Mouse (Mus musculus): ENCODE data around the gene 4921524J17Rik. TPM values are rescaled to one million over a fixed set of nuclear protein-coding genes. Genes with fewer than 3 reads are reported as not detected.
A peak's percentile ranks its signal among the peaks of the same experiment; 100 is the strongest.

Gene 4921524J17Rik
- polyA plus RNA-seq, 1 experiment, result 57.7 TPM

DNA sequence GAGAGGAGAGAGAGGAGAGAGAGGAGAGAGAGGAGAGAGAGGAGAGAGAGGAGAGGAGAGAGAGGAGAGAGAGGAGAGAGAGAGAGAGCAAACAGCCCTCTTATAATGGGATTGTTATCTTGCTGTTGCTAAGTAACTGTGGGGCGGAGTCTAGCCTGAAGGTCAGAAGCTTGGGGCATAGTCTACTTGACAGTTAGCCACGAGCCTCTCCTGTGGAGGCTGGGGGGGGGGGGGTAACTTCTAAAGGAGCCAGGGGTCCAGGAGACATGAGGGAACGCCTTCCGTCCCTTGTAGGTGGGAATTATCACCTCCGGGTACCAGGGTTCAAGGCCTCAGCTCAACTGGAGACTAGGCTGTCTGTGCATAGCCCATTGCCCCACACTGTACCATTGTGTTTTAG lies 3.1 kb upstream of the 4921524J17Rik start:
- H3K4me1 ChIP-seq (ENCODE audit: control insufficient read depth, insufficient read depth, low read length), result no peaks in the 10 kb centered on the region
- no peaks in the 10 kb centered on the region for H3K36me3 ChIP-seq (ENCODE audit: control insufficient read depth, insufficient read depth, low read length, poor library complexity, severe bottlenecking)
- H3K9ac ChIP-seq (ENCODE audit: low read depth, poor library complexity, severe bottlenecking), result no peak overlapping the region
- TF ChIP-seq POLR2A (IDR thresholded peaks at IDR 0.05; ENCODE audit: insufficient read depth, low read length) (no peak), EP300 (IDR thresholded peaks at IDR 0.05; ENCODE audit: insufficient read depth, low read depth, low read length) (no peak), CTCF (IDR thresholded peaks at IDR 0.05; ENCODE audit: low read depth, low read length) (no peak)
- H3K27ac ChIP-seq (ENCODE audit: insufficient read depth, low read length), result no peak overlapping the region
- H3K4me3 ChIP-seq (ENCODE audit: low read depth, low read length), result no peak overlapping the region
- peaks cover 2% of the 10 kb centered on the region; the same call in 1 of the 2 replicates for H3K9me3 ChIP-seq (replicated peaks; ENCODE audit: control insufficient read depth, insufficient read depth, low read length, poor library complexity, severe bottlenecking)
- H3K27me3 ChIP-seq (ENCODE audit: control insufficient read depth, insufficient read depth, low read length, poor library complexity, severe bottlenecking), result no peaks in the 10 kb centered on the region; the same call in none of the 2 replicates

- peak overlapping the region; percentile 70 for H3K9ac ChIP-seq (ENCODE audit: low read depth, poor library complexity, severe bottlenecking)
- H3K36me3 ChIP-seq (ENCODE audit: control insufficient read depth, insufficient read depth, low read length, poor library complexity, severe bottlenecking), result no peaks in the 10 kb centered on the region
- peak overlapping the region; percentile 74 for H3K4me3 ChIP-seq (ENCODE audit: low read depth, low read length)
- H3K4me1 ChIP-seq (ENCODE audit: control insufficient read depth, insufficient read depth, low read length), result no peaks in the 10 kb centered on the region
- no peak overlapping the region for H3K27ac ChIP-seq (ENCODE audit: insufficient read depth, low read length)
- H3K9me3 ChIP-seq (replicated peaks; ENCODE audit: control insufficient read depth, insufficient read depth, low read length, poor library complexity, severe bottlenecking), result no peaks in the 10 kb centered on the region; the same call in 1 of the 2 replicates
- no peaks in the 10 kb centered on the region; the same call in 1 of the 2 replicates for H3K27me3 ChIP-seq (ENCODE audit: control insufficient read depth, insufficient read depth, low read length, poor library complexity, severe bottlenecking)
- no peak for TF ChIP-seq POLR2A (IDR thresholded peaks at IDR 0.05; ENCODE audit: insufficient read depth, low read length)
- no peak for TF ChIP-seq CTCF (IDR thresholded peaks at IDR 0.05; ENCODE audit: low read depth, low read length)
- no peak for TF ChIP-seq EP300 (IDR thresholded peaks at IDR 0.05; ENCODE audit: insufficient read depth, low read depth, low read length)
Observed at GRCm38 (mm10) chr8:85434817-85435216, 2.2 kb upstream of the 4921524J17Rik start.

DNA sequence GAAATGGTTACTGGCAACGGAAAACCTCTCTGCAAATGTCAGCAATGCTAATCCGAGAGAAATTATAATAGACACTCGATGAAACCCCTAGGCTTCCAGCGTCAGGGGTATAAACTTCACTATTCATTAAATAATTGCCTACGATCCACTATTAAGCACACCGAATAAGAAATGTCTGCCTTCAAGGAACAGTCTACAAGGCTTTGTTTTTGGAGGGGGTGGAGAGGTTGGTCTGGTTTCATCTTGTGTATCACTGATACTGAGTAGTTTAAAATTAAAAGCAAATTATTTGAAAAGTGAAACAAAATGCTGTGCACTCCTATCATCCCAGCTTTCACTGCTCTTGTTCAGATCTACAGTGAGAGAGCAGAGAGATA lies 372 bp upstream of the 4921524J17Rik start:
- Histone ChIP-seq H3K36me3 (ENCODE audit: control insufficient read depth, insufficient read depth, low read length, poor library complexity, severe bottlenecking) (no peaks in the 10 kb centered on the region), H3K27me3 (ENCODE audit: control insufficient read depth, insufficient read depth, low read length, poor library complexity, severe bottlenecking) (no peaks in the 10 kb centered on the region; the same call in 1 of the 2 replicates), H3K27ac (ENCODE audit: insufficient read depth, low read length) (no peak overlapping the region), H3K4me1 (ENCODE audit: control insufficient read depth, insufficient read depth, low read length) (no peaks in the 10 kb centered on the region), H3K9ac (ENCODE audit: low read depth, poor library complexity, severe bottlenecking) (no peak overlapping the region), H3K4me3 (ENCODE audit: low read depth, low read length) (no peak overlapping the region), H3K9me3 (replicated peaks; ENCODE audit: control insufficient read depth, insufficient read depth, low read length, poor library complexity, severe bottlenecking) (no peaks in the 10 kb centered on the region; the same call in 1 of the 2 replicates)
- TF ChIP-seq CTCF (IDR thresholded peaks at IDR 0.05; ENCODE audit: low read depth, low read length) (no peak), POLR2A (IDR thresholded peaks at IDR 0.05; ENCODE audit: insufficient read depth, low read length) (no peak), EP300 (IDR thresholded peaks at IDR 0.05; ENCODE audit: insufficient read depth, low read depth, low read length) (no peak)

- no peaks in the 10 kb centered on the region; the same call in 1 of the 2 replicates for H3K9me3 ChIP-seq (replicated peaks; ENCODE audit: control insufficient read depth, insufficient read depth, low read length, poor library complexity, severe bottlenecking)
- peaks cover 5% of the 10 kb centered on the region for H3K36me3 ChIP-seq (ENCODE audit: control insufficient read depth, insufficient read depth, low read length, poor library complexity, severe bottlenecking)
- no peaks in the 10 kb centered on the region for H3K4me1 ChIP-seq (ENCODE audit: control insufficient read depth, insufficient read depth, low read length)
- H3K27me3 ChIP-seq (ENCODE audit: control insufficient read depth, insufficient read depth, low read length, poor library complexity, severe bottlenecking), result no peaks in the 10 kb centered on the region; the same call in 1 of the 2 replicates
- H3K9ac ChIP-seq (ENCODE audit: low read depth, poor library complexity, severe bottlenecking), result peak overlapping the region; percentile 97
- peak overlapping the region; percentile 83 for H3K4me3 ChIP-seq (ENCODE audit: low read depth, low read length)
- H3K27ac ChIP-seq (ENCODE audit: insufficient read depth, low read length), result no peak overlapping the region
- no peak for TF ChIP-seq POLR2A (IDR thresholded peaks at IDR 0.05; ENCODE audit: insufficient read depth, low read length)
- TF ChIP-seq CTCF (IDR thresholded peaks at IDR 0.05; ENCODE audit: low read depth, low read length), result no peak
- TF ChIP-seq EP300 (IDR thresholded peaks at IDR 0.05; ENCODE audit: insufficient read depth, low read depth, low read length), result no peak
Observed at GRCm38 (mm10) chr8:85431281-85432167, 1.1 kb downstream of the 4921524J17Rik start.

GRCm38 (mm10) chr8:85430801-85431200 lies 1.8 kb downstream of the 4921524J17Rik start:
- Histone ChIP-seq H3K27ac (ENCODE audit: insufficient read depth, low read length) (peak overlapping the region; percentile 58; the same call in 1 of the 2 replicates), H3K4me3 (ENCODE audit: low read depth, low read length) (no peak overlapping the region; the same call in 1 of the 2 replicates), H3K9me3 (replicated peaks; ENCODE audit: control insufficient read depth, insufficient read depth, low read length, poor library complexity, severe bottlenecking) (no peaks in the 10 kb centered on the region), H3K36me3 (ENCODE audit: control insufficient read depth, insufficient read depth, low read length, poor library complexity, severe bottlenecking) (peaks cover 12% of the 10 kb centered on the region), H3K9ac (ENCODE audit: low read depth, poor library complexity, severe bottlenecking) (peak overlapping the region; percentile 63), H3K27me3 (ENCODE audit: control insufficient read depth, insufficient read depth, low read length, poor library complexity, severe bottlenecking) (no peaks in the 10 kb centered on the region; the same call in 1 of the 2 replicates), H3K4me1 (ENCODE audit: control insufficient read depth, insufficient read depth, low read length) (no peaks in the 10 kb centered on the region)
- TF ChIP-seq CTCF (IDR thresholded peaks at IDR 0.05; ENCODE audit: low read depth, low read length) (no peak), POLR2A (IDR thresholded peaks at IDR 0.05; ENCODE audit: insufficient read depth, low read length) (no peak), EP300 (IDR thresholded peaks at IDR 0.05; ENCODE audit: insufficient read depth, low read depth, low read length) (no peak)

- Histone ChIP-seq H3K4me1 (ENCODE audit: control insufficient read depth, insufficient read depth, low read length) (peaks cover 1% of the 10 kb centered on the region), H3K27ac (ENCODE audit: insufficient read depth, low read length) (no peak overlapping the region), H3K4me3 (ENCODE audit: low read depth, low read length) (no peak overlapping the region), H3K27me3 (ENCODE audit: control insufficient read depth, insufficient read depth, low read length, poor library complexity, severe bottlenecking) (no peaks in the 10 kb centered on the region), H3K9ac (ENCODE audit: low read depth, poor library complexity, severe bottlenecking) (no peak overlapping the region), H3K36me3 (ENCODE audit: control insufficient read depth, insufficient read depth, low read length, poor library complexity, severe bottlenecking) (peaks cover 18% of the 10 kb centered on the region), H3K9me3 (replicated peaks; ENCODE audit: control insufficient read depth, insufficient read depth, low read length, poor library complexity, severe bottlenecking) (no peaks in the 10 kb centered on the region)
- TF ChIP-seq EP300 (IDR thresholded peaks at IDR 0.05; ENCODE audit: insufficient read depth, low read depth, low read length), result no peak
- no peak for TF ChIP-seq POLR2A (IDR thresholded peaks at IDR 0.05; ENCODE audit: insufficient read depth, low read length)
- no peak for TF ChIP-seq CTCF (IDR thresholded peaks at IDR 0.05; ENCODE audit: low read depth, low read length)
Observed at GRCm38 (mm10) chr8:85429219-85429618, 3.4 kb downstream of the 4921524J17Rik start.

Data from ES-Bruce4 (cell line).